Mouse (Mus musculus) adrenal gland, postnatal 36 days (tissue): ENCODE measurements around the gene Ano6. TPM values are rescaled to one million over a fixed set of nuclear protein-coding genes. Genes with fewer than 3 reads are reported as not detected.
"Not testable (repeated sequence)": the region's sequence is repeated elsewhere in the genome, so short reads cannot be mapped to it uniquely, and the experiment has no call there.

ENCODE experiments used
- DNase-seq, 2 experiments: peaks; one replicate each; pipeline ENCODE4 v3.0.0; 2021; ENCODE audit warnings: mixed read lengths in 1 of 2
- total RNA-seq, 2 experiments: library from RNA; stranded (reverse); gene quantifications; 2 replicates each; pipeline ENCODE4 v1.2.3; 2021

Ano6 gene
- total RNA-seq, 2 experiments from 2014 or later, result 68.0 to 73.7 TPM

DNA sequence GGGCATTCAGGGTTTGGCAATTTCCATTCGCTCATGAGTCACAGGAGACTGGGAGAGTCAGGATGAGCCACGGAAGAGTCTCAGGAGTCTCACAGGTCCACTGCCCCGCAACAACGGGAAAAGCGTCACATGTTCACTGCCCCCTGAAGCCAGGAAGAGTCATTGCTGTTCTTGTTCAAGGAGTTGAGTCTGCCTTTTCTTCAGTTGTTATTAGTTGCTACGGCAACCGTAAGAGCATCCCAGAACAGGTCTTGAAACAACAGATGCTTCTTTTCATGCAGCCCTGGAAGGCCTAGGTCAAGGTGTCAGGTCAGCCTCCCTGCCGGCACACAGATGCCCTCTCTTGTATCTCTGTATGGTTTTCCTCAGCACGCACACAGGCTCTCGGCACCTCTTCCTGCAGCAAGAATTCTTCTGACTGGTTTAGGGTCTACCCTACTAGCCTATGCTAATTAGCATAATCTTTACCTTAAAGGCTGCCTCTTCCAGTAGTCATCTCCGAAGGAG, 36.9 kb downstream of the Ano6 start:
- DNase-seq, result peak in 1 of 2 experiments; percentile 27

DNA sequence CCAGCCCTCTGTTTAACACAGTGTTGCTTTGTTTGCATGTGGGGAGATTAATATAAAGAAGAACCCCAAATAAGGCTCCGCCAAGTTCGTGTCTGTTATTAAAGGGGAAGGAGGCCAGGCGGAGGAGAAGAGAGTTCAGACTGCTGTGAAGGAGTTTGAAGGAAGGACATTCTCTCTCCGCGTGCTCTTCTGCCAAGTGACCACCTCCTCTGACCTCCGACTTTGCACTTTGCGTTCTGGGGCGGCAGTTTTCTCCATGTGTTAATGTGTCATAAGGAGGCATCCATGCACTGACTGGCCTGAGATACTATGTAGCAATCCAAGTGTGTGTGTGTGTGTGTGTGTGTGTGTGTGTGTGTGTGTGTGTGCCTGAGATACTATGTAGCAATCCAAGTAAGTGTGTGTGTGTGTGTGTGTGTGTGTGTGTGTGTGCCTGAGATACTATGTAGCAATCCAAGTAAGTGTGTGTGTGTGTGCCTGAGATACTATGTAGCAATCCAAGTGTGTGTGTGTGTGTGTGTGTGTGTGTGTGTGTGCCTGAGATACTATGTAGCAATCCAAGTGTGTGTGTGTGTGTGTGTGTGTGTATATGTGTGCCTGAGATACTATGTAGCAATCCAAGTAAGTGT, 37.5 kb downstream of the Ano6 start:
- DNase-seq, result not testable (repeated sequence)

DNA sequence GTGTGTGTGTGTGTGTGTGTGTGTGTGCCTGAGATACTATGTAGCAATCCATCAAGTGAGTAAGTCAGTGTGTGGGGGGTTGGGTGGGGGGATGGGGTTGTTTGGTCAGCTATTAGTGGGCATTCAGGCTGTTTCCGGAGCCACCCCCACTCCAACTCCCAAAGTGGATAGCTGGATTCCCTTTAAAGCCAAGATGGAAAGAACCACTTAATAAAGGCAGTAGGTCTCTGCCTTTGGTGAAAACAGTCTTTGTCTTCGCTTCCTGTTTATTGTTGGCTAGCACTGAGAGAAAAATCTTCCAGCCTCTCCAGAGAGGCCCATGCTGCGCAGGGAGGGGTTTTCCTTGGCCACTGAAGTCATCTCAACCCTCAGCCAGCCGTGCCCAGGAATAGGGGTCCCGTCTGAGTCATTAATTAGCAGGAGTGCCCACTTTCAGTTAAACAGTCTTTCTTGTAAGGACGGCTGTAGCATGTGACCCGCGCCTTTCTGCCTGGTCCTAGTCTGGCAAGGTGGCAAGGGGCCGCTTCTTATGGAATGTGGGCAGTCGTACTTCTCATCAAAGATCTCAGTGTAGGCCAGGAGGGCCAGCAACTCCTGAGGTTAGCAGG, 38.1 kb downstream of the Ano6 start:
- DNase-seq, result no peak

DNA sequence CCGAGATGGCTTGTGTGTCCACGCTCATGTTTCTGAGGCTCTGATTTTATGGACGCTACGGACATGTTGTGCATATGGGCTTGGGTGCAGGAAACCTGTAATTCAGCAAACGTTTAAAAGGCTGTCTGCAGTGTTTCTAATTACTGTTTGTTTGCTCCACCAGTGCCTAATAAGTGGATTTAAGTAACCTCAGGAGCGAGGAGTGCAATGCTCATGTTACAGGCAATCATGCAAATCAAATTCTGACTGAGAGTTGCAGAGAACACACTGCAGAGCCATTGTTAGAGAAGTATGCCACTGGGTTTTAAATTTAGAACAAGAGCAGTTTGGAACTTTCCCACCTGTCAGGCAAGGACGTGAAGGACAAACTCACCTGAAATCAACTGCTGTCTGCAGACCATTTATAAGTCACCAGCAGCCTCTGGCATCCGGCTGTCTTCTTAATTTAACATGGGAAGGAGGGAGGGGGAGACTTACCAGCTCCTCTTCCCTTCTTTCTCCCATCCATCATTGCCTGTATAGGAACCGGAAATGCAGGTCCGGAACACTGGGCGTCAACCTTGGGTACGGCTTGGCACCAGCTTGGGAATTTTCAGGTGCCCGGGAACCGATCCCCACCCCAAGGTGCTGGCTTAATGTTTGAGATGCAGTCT, 39.0 kb downstream of the Ano6 start:
- no peak for DNase-seq

DNA sequence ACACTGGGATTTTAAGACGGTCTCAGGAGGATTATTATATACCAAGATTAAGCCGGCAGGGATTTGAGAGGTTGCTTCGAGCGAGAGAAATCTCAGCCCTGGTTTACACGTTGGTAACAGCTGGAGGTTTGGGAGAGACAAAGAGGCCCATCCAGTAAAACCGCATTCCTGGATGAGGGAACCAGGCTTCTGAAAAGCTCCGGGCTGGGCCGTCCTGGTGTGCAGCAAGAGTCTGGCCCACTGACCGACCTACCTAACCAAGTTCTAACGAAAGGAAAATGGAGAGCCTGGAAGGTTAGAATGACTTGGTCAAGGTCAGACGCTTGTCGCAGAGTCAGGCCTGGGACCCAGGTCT, 39.5 kb downstream of the Ano6 start:
- no peak for DNase-seq

DNA sequence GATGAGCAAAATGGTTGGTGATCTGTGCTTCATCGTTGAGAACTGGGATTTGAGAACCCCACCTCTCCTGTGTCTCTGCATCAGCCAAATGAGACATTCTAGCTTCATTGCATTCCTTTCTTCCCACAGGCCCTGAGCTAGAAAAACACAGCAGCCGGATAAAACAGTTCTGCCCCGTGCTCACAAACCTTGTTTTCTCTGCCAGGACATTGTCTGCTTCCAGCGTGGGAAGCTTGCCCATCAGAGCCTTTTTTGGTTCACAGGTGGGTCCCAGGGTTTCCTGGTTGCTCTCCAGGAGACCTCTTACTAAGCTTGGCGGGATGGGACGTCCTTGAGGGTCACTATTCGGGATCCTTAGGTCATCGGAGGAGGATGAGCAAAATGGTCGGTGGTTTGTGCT, 42.6 kb downstream of the Ano6 start:
- no peak for DNase-seq

DNA sequence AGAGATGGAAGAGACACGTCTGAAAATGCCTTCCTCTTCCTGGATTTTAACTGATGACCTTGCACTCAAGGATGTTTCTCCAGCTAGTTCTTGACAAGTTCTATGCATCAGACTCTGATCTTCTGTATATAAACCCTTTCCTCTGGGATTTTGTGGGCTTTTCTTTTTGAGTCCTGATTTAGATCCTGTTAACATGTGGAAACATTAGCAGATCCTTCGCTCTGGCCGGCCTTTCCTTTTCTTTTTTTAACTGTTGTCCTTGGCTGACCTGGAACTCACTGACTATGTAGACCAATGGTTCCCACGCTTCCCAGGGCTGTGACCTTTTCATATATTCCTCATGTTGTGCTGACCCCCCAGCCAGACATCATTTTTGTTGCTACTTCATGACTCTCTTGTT, 45.4 kb downstream of the Ano6 start:
- no peak for DNase-seq

DNA sequence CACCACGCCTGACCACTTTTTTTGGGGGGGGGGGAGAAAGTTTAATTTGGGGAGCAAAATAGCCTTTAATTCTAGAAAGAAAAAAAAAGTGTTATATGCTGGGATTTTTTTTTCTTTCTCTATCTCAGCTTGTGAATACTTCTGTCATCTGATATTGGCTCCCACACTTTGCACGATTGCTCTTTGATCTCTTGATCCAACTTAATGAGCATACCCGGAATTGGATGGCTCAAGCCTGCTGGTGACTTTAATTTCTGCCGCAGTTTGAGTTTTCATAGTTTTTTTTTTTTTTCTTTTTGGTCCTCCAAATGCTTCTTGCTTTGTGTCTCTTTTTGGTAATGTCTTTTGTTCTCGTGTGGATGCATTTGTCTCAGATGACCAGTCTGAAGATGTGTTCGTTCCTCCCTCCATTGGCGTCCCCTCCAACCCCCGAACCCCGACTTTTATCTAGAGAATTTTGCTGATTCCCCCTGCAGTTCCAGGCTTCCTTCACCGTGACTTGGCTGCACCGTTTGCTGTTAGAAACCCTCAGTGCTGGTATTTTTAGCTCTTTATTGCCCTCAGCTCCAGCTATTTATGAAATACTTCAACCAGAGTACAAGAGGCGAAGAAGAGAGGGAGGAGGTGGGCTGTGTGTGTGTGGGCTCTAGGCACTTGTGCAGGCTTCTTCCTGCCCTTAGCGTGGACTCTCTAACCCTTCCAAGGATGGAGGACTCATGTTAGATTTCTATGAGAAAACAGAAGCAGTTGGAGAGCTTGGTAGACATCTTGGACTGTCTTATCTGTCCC, 46.2 kb downstream of the Ano6 start:
- DNase-seq, result no peak

DNA sequence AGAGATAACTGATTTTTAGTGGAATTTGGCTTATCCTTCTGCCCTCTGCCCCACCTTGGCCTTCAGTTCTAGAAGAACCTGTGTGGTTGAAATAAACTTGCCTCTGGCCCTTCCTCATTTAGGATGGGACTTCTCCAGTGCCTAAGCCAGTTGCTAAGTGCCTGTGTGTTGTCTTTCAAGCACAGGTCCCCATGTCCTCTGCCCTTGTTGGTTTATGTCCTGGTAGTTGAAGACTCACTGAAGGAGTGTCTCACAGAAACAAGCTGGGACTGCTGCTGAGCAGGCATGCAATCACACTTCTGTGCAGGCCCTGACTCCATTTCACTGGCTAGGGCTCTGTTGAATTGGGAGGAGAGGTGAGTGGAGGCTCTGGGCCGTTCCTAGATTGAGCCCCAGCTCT, 46.9 kb downstream of the Ano6 start:
- no peak for DNase-seq

DNA sequence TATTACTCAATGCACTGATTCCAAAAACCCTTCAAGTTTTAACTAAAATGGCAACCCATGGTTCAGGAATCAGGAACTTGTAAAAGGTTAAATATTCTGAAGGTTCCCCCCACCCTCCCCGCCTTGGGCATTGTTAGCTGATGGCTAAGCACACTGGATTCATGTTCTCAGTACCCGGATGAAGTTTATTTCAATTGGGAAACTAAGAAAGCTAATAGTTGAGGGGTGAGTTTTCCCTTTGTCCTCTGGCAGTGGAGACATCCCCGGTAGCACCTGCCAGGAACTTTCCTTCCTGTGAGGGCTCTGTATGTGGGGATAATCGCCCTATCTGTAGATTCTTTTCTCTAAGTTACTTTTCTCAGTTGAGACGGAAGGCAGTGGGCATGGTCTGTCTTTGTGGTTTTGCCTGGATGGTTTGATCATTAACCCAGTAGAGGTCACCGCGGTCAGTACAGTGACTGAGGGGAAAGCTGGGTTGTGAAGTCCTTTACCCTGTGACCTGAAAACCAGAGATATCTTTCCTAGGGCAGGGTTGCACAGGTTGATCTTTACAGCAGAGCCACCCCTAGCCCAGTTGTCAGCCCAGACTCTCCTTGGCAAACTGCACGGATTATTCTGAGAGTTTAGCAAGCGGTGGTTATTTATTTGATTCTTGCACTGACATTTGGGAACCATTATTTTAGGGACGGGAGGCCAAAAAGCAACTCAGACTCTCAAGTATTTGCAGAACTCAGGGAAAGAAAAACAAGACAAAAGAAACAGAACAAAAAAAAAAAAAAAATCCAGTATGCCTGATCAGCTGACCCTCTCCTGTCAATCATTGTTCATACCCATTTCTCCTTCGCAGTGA, 47.8 kb downstream of the Ano6 start:
- no peak for DNase-seq

DNA sequence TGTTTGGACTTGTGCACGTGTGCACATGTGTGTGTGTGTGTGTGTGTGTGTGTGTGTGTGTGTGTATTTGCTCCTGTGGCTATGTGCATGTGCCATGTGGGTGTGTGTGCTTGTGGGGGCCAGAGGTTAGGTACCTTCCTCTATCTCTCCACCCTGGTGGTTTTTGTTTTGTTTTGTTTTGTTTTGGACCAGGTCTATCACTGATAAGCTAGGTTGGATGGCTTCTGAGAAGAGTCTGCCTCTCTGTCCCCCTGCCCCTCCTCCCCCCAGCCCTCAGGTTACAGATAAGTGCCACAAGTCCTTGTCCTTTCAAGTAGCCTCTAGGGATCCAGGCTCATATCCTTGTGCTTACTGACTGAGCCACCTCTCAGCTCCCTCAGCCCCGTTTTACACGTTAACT, 49.1 kb downstream of the Ano6 start:
- no peak for DNase-seq

DNA sequence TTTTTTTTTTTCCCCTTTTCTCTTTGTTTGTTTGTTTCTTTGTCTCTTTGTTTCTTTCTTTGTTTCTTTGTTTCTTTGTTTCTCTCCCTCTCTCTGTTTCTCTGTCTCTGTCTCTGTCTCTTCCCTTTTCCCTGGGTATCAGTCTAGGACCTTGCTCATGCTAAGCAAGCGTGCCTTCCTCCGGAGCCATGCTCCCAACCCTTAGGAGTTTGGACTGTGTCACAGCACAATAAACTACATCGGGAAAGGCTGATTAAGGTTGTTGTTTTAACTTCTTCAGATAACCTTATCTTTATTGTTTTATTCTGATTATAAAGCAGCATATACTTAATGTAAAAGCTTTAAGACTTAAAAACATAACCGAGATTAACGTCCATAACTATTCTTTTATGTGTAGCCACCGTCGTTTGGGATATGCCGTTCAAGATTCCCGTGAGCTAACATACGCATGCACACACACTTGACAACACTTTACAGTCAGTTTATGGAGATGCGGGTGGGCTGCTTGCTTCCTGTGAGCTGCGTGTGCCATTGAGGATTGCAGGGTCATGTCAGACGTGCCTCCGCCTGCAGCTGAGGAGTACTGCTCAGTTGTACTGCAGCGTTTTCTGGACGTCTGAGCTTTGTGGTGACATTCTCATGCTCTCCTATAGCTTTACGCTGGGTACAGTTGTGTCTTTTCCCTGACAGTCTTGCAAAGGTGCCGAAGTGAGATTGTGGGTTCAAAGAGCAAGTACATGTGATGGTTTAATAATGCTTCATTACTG, 52.7 kb downstream of the Ano6 start:
- DNase-seq, result no peak

DNA sequence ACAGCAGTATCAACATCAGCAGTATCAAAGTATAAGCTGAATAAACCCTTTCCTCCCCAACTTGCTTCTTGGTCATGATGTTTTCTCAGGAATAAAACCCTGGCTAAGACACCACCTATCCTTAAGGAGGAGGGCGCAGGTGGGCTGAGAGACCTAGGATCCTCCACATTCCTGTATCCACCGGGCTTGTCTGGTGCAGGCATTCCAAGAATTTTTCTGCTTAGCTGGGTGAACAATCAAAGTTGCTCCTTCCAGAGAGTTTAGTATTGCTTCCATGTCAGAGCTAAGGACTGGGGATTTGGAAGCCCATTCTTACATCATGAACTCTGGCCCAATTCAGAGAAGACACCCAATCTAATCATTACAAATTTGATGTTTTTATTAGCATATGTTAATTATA, 53.8 kb downstream of the Ano6 start:
- no peak for DNase-seq

DNA sequence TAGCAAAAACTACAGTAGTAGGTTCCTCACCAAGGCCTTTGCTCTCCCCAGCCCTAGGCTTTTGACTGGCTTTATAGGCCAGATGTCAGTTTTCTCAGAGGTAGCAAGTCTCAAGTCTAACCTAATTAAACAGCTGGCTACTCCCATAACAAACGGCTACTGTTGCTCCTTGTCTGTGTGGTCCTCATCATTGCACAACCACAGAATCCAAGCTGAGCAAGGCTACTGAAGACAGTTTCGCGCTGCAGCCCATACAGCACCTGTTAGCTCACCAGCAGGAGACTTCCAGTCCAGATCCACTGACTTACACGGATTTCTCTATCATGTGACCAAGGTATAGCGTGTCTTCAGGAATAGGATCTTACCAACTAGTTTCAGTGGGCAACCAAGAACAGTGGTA, 55.5 kb downstream of the Ano6 start:
- no peak for DNase-seq

DNA sequence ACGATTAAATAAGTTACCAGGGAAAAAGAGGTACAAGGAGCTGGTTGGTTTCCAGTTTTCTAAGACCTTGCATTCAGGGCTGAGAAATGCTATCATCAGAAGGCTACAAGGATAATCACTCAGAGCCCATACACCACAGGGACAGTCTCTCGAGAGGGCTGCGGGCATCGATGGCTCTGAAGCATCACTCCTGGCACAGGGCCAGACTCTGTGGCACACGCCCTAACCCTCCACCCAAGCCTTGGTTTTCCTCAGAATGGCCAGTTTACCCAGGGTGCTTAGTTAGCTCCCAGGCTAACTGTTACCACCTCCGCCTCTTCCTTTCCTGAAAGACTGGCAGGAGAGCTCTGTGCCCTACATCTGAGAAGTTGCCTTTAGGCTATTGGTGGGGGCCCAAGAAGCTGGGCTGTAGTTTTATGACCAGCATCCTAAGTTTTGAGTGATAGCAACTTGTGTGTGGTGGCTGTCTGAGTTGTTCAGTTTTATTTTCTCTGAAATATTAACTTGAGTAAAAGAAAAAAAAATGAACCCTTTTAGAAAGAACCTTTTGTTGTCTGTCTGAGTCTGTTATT, 57.9 kb downstream of the Ano6 start:
- DNase-seq, result peak; percentile 41 to 52

DNA sequence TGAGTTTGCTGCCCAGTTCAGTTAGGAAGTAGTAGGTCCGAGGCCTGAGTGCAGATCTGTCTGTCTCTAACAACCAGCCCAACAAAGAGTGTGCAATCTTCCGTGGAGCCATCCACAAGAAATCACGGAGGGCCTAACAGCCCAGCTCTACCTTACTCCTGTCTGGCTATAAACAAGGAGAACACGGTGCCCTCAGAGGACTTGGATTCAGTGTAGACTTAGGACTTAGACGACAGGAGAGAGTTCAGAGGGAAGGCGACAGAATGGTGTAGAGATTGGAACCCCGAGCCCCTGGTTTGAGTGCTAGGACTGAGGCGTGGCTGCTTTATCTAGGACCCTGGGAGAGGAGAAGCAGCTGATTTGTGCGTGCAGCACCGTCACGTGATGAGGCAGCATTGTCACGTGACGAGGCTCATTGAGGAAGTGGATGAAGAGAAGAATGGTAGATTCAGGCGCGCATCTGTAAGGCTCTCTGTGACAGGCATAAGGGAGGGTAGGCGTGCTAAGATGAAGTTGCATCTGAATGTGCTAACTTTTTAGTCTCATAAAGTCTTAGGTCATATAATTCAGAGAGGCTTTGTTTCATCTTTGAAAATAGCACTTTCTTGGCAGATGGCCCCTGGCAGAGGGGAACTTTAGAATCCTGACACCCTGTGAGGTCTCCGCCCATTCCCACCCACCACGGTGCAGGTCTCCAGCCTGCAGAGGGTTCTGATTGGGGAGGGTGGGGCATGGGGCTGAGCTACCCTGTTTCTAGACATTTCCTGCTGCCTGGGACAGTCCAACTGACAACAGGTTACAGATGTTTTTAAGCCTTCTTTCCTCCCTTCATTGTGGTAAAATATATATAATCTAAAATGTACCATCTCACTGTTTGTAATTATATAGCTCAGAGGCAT, 59.1 kb downstream of the Ano6 start:
- DNase-seq, result no peak

DNA sequence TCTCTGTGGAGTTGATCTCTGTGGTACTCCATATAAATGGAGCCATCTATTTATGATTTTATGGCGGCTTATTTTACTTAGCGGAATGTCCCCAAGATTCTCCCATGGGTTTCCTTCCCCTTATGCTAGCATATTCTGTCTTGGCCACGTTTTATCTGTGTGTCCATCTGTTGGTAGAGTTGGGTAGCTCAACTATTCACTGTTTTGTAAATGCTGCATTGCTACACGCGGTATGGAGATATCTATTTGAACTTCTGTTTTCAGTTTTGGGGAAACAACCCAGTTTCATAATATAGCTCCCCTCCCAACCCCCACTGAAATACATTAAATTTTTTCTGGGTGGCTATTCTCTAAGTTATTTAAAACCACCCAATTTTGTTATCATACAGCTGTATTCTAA, 59.9 kb downstream of the Ano6 start:
- DNase-seq, result no peak

DNA sequence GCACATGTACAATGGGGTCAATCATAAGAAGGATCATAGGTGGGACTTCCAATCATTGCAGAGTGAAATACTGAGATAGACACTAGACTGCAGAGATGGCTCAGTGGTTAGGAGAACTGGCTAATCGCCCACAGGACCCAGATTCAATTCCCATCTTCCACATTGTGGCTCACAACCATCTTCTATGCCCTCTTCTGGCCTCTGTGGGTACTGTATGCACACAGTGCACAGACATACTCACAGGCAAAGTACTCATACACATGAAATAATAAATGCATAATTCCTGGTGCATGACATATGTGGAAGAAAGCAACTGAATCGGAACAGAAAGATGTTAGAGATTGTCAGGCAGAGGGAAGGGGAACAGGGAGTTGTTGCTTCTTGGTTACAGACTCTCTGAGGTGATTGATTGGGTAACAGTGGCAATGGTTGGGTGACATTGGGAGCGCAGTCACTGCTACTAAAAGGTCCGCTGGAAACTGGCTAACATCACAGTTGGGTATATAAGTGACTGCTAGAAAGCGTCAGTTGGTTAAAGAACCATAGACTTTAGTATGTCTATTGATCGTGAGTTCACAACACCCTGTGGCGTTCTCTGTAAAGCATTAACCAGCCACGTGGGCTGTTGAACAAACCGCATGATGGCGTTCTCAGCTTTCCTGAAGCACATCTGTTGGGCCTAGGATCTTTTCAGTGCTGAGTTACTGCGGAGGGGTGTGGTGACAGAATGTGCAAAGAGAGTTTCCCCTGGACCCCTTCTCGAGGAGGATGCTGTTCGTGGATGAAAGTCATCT, 64.6 kb downstream of the Ano6 start:
- DNase-seq, result no peak

DNA sequence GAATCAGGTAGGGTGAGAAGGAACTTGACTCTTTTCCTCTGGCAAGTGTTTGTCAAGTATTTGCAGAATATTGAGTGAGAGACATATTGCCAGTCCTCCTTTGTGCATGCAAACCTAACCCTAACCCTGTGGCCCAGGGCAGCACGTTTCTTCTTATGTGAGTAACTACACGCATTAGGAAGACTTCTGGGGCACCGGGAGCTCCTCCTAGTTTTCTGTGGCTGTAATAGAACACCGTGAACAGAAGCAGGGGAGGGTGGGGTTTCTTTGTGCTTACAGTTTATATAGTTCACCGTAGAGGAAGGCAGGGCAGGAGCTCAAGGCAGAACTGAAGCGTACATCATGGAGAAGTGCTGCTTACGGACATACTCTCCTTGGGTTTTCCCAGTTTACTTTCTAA, 65.3 kb downstream of the Ano6 start:
- DNase-seq, result no peak
